Mouse (Mus musculus) liver, embryonic 14.5 days (tissue): ENCODE data around the gene Sp4. TPM values are rescaled to one million over a fixed set of nuclear protein-coding genes. Genes with fewer than 3 reads are reported as not detected.

ENCODE experiments used
- ATAC-seq: fragments of 200-750 bp; cut with Nextera tagmentation; 2 replicates; pipeline ENCODE4 v1.8.0; 2017; ENCODE audit warnings: moderate number of reproducible peaks, mild to moderate bottlenecking, moderate library complexity; ENCODE audit not compliant: insufficient read depth
- DNase-seq, 3 experiments: peaks; one replicate each; pipeline ENCODE4 v3.0.0-alpha.2; 2012 to 2013; ENCODE audit warnings: low read depth in 3 of 3, low spot score in 3 of 3
- H3K27ac ChIP-seq: fragments of 300-500 bp; sonication (generic); 2 replicates; pipeline ENCODE4 v1.5.1; 2014; ENCODE audit warnings: moderate library complexity, mild to moderate bottlenecking, control low read depth, inconsistent platforms
- H3K27me3 ChIP-seq: fragments of 300-500 bp; sonication (generic); 2 replicates; pipeline ENCODE4 v1.6.1; 2014; ENCODE audit warnings: mild to moderate bottlenecking, low read length, moderate library complexity; ENCODE audit not compliant: control insufficient read depth, insufficient read depth
- H3K36me3 ChIP-seq: fragments of 300-500 bp; sonication (generic); replicated peaks from 2 replicates; pipeline ENCODE4 v1.6.1; 2014; ENCODE audit warnings: low read depth; ENCODE audit not compliant: control insufficient read depth, insufficient read depth
- H3K4me1 ChIP-seq, 2 experiments: fragments of 200-500 bp in 1 of 2; fragments of 300-500 bp in 1 of 2; sonication (generic) in 1 of 2; replicated peaks; 2 replicates each; pipeline ENCODE4 v1.6.1; 2012 to 2014; ENCODE audit warnings: antibody characterized with exemption in 1 of 2, inconsistent platforms in 1 of 2, low read length in 1 of 2; ENCODE audit not compliant: control insufficient read depth in 2 of 2, insufficient read depth in 2 of 2
- H3K4me2 ChIP-seq: fragments of 300-500 bp; sonication (generic); 2 replicates; pipeline ENCODE4 v1.6.1; 2014; ENCODE audit warnings: low read depth, mild to moderate bottlenecking, control low read depth, moderate library complexity
- H3K4me3 ChIP-seq, 2 experiments: fragments of 200-500 bp in 1 of 2; fragments of 300-500 bp in 1 of 2; sonication (generic) in 1 of 2; 2 replicates each; pipeline ENCODE4 v1.5.1; 2012 to 2014; ENCODE audit warnings: low read depth in 2 of 2, low read length in 2 of 2, mild to moderate bottlenecking in 2 of 2, control low read depth in 1 of 2, inconsistent platforms in 1 of 2, moderate library complexity in 1 of 2; ENCODE audit not compliant: insufficient read depth in 1 of 2
- H3K9ac ChIP-seq: fragments of 300-500 bp; sonication (generic); replicated peaks from 2 replicates; pipeline ENCODE4 v1.6.1; 2014; ENCODE audit warnings: mild to moderate bottlenecking, control low read depth, moderate library complexity
- H3K9me3 ChIP-seq: fragments of 300-500 bp; sonication (generic); 2 replicates; pipeline ENCODE4 v1.6.1; 2016; ENCODE audit warnings: low read length, mixed read lengths; ENCODE audit not compliant: control insufficient read depth
- CTCF ChIP-seq: IDR thresholded peaks from 2 replicates; pipeline ENCODE4 v1.5.1; 2016; ENCODE audit warnings: antibody characterized with exemption, low read depth, control low read depth
- EP300 ChIP-seq: IDR thresholded peaks from 2 replicates; pipeline ENCODE4 v1.6.1; 2016; ENCODE audit warnings: antibody characterized with exemption, low read depth
- WGBS: fragments of 180-500 bp; shearing (Covaris S2); extraction: QIAGEN DNeasy Blood & Tissue Kit; methylation state at CpG from one replicate; pipeline ENCODE4 v1.1.7; 2014; ENCODE audit not compliant: insufficient replicate concordance; 5-methylcytosine and 5-hydroxymethylcytosine counted together
- polyA plus RNA-seq, 2 experiments: library from polyadenylated mRNA; depleted of rRNA in 1 of 2; stranded (reverse) in 1 of 2; unstranded in 1 of 2; fragments of >200 nt; fragmentation: Nextera tagmentation in 1 of 2; extraction: Ambion mirVana in 1 of 2; gene quantifications; 2 replicates each; pipeline versions ENCODE4 v1.2.1 to v1.2.3; 2012 to 2014

The Sp4 gene
- polyA plus RNA-seq, 2 experiments = 4.4 to 7.8 TPM

DNA sequence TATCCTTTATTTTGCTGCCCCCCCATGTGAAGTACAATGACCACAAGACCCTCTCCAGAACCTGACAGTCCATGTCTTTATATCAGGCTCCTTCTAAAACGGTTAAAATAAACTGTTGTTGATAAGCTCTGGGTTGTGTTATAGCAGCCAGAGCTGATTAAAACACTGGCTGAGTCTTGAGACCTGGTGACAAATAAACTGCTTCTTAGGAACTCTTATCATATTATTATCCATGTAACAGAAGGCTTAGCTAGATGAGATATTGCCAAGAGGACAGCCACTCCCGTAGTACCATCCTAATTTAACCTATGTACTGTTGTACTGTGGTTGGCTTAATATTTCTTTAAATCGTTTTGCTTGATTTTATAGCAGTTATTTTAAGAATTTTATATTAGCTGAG is 2.3 kb upstream of the Sp4 start:
- ATAC-seq = peak; percentile 0; the same call in 1 of the 2 replicates
- H3K4me2 ChIP-seq = peak overlapping the region; percentile 97
- no peaks in the 10 kb centered on the region for H3K9me3 ChIP-seq
- H3K4me1 ChIP-seq = peaks cover 32 to 36% of the 10 kb centered on the region in 2 experiments
- H3K27ac ChIP-seq = peak overlapping the region; percentile 96
- H3K4me3 ChIP-seq = peak overlapping the region in 1 of 2 experiments; percentile 88; a peak in 2 of 4 replicates
- peak overlapping the region; percentile 89 for H3K9ac ChIP-seq
- no peaks in the 10 kb centered on the region for H3K27me3 ChIP-seq
- 13% methylated on average over 3 of the region's 3 CpGs for WGBS
- DNase-seq = peak; percentile 61 to 68 (median 64)
- TF ChIP-seq EP300 = peak; percentile 90
- TF ChIP-seq CTCF = no peak
- H3K36me3 ChIP-seq = no peaks in the 10 kb centered on the region; the same call in none of the 2 replicates

DNA sequence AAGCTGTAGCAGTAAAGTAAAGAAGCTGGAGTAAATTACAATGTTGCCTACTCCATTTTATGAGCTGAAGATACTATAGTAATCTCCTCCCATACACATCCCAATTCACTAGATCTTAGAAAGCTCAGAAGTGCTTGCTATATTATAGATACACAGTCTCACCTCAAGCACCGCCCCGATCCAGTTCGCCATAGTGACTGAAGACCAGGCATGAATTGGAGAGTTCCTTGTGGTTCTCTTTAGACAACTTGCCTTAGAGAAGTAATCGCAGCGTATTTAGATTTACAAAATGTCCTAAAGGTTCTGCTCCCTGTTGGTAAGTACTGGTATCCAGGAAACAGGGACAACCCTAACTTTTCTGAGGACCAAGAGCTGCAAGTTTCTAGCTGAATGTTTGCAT is 1.8 kb upstream of the Sp4 start:
- ATAC-seq = no peak
- Histone ChIP-seq H3K27me3 (no peaks in the 10 kb centered on the region), H3K9me3 (no peaks in the 10 kb centered on the region), H3K27ac (peak overlapping the region; percentile 96), H3K4me1 (peaks cover 34 to 38% of the 10 kb centered on the region in 2 experiments), H3K36me3 (no peaks in the 10 kb centered on the region; the same call in none of the 2 replicates), H3K9ac (peak overlapping the region; percentile 89), H3K4me3 (peak overlapping the region; percentile 83 to 88), H3K4me2 (peak overlapping the region; percentile 97)
- 51% methylated on average over 5 of the region's 5 CpGs for WGBS
- TF ChIP-seq CTCF = no peak
- no peak for TF ChIP-seq EP300
- DNase-seq = peak in 1 of 3 experiments; percentile 35

DNA sequence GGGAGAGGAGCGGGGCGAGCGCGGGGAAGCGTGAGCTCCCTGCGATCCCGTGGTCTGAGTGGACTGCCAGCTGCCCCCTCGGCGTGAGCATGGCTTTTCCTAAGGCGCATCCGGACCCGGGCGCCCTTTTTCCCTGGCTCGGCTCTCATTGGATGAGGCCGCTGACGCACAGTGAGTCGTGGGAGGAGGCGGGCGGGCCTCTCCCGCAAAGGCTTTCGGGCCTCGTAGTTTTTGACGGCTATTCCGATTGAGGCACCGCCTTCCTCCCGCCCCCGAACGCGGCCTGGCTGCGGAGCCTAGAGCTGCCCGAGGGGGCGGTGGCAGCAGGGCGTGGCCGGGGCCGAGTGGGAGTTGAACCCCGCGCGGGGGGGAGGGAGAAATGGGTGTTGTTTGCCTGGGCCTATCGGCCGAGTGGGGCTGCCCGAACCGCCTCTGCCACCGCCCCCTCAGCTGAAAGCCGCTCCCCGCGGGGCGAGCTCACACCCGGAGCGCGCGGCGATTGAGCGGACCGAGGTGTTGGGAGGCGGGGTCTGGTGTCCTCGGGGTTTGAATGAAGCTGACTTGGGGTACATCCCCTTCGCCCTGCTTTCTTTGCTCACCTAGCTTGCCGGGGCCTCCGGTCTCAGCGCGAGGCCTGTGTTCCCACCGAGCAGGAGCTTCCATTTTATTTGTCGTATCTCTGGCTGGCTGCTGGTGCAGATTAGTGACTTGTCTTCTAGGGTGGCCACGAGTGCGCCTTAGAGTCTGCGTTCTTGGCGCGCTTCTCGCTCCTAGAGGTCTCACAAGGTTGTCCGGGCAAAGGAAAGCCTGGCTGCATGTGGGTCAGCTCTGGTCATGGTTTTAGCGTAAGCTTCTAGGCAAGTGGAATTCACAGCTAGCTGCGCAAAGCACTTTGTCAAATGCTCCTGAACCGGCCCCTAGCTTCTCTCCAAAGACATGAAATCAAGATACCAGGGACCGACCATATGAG is 911 bp upstream of the Sp4 start:
- Histone ChIP-seq H3K27ac (peak overlapping the region; percentile 96), H3K4me3 (peak overlapping the region; percentile 83 to 88), H3K9ac (peak overlapping the region; percentile 95), H3K4me1 (peaks cover 36 to 38% of the 10 kb centered on the region in 2 experiments), H3K27me3 (no peaks in the 10 kb centered on the region), H3K9me3 (no peaks in the 10 kb centered on the region), H3K4me2 (peak overlapping the region; percentile 97), H3K36me3 (no peaks in the 10 kb centered on the region; the same call in none of the 2 replicates)
- peak; percentile 79 for ATAC-seq
- whole genome bisulfite sequencing = under 1% methylated on average over 72 of the region's 74 CpGs
- peak; percentile 98 to 99 (median 98) for DNase-seq
- peak; percentile 53 for TF ChIP-seq CTCF
- TF ChIP-seq EP300 = peak; percentile 52; the same call in 1 of the 2 replicates

DNA sequence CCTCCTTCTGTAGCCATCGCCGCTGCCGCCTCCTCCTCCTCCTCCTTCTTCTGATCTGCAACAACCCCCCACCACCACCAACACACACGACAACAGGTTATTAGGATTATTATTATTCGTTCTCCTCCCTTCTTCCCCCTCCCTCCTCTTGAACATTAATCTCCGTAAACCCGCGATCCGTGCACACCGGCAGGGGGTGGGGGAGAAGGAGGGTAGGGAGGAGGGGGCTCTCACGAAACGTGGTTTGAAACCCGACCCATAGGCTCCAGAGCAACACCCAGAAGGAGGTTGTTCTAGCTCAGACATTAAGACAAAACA is 527 bp downstream of the Sp4 start:
- peak overlapping the region; percentile 88 to 91 for H3K4me3 ChIP-seq
- H3K4me2 ChIP-seq = peak overlapping the region; percentile 86
- no peaks in the 10 kb centered on the region for H3K27me3 ChIP-seq
- H3K27ac ChIP-seq = peak overlapping the region; percentile 91
- peak overlapping the region; percentile 84 for H3K9ac ChIP-seq
- no peak for ATAC-seq
- H3K4me1 ChIP-seq = peaks cover 37 to 42% of the 10 kb centered on the region in 2 experiments
- WGBS = under 1% methylated on average over 13 of the region's 13 CpGs
- TF ChIP-seq EP300 = no peak
- peak; percentile 24; the same call in 1 of the 2 replicates for TF ChIP-seq CTCF
- no peak for DNase-seq
- H3K36me3 ChIP-seq = no peaks in the 10 kb centered on the region; the same call in none of the 2 replicates
- H3K9me3 ChIP-seq = no peaks in the 10 kb centered on the region

DNA sequence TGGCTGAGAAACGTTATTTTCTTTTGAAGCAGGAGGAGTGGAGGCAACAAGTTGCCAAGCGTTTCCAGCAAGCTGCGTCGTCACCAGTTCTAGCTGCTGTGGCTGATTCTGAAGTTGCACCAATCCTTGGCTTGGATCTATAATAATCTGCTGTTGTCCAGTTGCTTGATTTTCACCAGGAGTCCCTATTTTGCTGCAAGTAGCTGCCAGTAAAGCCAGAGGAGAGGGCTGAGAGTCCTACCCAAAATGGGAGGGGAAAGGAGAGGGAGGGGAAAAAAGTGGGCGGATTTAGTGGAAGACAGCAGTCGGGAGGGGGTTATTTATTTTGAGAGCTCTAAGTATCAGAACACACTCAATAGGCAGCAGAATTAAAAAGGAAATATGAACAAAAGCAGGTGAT is 1.3 kb downstream of the Sp4 start:
- ATAC-seq = no peak
- Histone ChIP-seq H3K9ac (peak overlapping the region; percentile 84), H3K4me2 (peak overlapping the region; percentile 86), H3K27ac (peak overlapping the region; percentile 36), H3K27me3 (no peaks in the 10 kb centered on the region), H3K4me1 (peaks cover 37 to 42% of the 10 kb centered on the region in 2 experiments), H3K36me3 (no peaks in the 10 kb centered on the region; the same call in none of the 2 replicates), H3K4me3 (peak overlapping the region; percentile 88 to 91; a peak in 3 of 4 replicates), H3K9me3 (no peaks in the 10 kb centered on the region)
- peak in 2 of 3 experiments; percentile 41 to 49 for DNase-seq
- 39% methylated on average over 6 of the region's 6 CpGs for WGBS
- TF ChIP-seq CTCF (no peak), EP300 (no peak)
